Mouse (Mus musculus): Measurements from ENCODE around the gene Hoxd9. TPM values are rescaled to one million over a fixed set of nuclear protein-coding genes. Genes with fewer than 3 reads are reported as not detected.
A peak's percentile ranks its signal among the peaks of the same experiment; 100 is the strongest.

Gene Hoxd9
- polyA plus RNA-seq, 1 experiment from 2014 or later: not detected

DNA sequence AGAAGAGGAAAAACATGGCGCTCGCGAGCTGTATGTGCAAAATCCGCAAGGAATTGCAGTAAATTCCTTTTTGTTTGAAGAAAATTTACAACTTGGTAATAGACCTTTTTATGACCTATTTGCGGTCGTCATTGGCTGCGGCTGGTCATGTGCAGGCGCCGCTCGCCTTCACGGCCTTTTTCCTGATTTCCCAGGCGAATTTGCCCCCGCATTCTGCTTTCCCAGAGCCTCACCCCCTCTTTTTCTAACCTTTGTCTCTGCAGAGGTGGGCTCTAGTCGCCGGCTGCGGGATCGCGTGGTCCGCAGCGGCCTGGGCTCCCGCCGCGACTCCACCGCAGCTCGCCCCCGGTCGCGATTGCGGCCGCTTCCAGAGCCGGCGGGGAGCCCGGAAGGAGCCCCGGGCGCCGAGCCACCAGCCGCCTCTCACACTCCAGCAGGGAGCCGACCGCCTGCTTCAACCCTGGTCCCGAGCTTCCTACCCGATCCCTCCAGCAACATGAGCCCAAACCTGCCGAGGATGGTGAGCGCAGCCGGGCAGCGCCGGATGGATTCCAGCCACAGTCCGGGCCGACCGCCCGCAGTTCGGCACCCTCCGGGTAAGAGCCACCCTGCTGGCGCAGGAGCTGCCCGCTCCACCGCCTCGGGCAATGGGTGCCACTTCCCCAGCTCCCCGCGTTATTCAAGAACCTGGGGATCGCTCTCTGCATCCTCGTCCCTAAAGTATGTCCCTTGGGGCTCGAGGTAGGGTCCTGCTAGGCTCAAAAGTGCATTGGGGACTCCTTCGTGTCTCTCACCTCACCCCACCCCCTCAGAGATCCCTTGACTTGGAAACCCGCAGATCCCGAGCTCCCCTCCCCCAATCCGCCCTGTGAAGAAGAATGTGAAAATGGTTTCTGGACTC is 14.4 kb downstream of the Hoxd9 start, which contains the start of the genes Hoxd3 and Hoxd4:
Gene Hoxd3, plus strand, starts transcription at position 207 of the 901 bp plus-strand sequence.
Gene Hoxd4, plus strand, starts transcription at position 209 of the 901 bp plus-strand sequence.
- H3K4me1 ChIP-seq: peaks cover 13% of the 10 kb centered on the region
- H3K4me3 ChIP-seq: peak within 1 kb of the TSS; percentile 49
- ATAC-seq (ENCODE audit: extremely low read depth, insufficient number of reproducible peaks, low FRiP score, low TSS enrichment): no peak
- H3K4me2 ChIP-seq: peak within 1 kb of the TSS; percentile 68
- under 1% methylated on average over 65 of the region's 65 CpGs for WGBS
- H3K27me3 ChIP-seq (replicated peaks): peaks cover 99% of the 10 kb centered on the region
- H3K27ac ChIP-seq (replicated peaks): no peak within 1 kb of the TSS
- peak within 1 kb of the TSS; percentile 35; the same call in 1 of the 2 replicates for H3K9ac ChIP-seq
- H3K36me3 ChIP-seq: no peaks in the 10 kb centered on the region
- H3K9me3 ChIP-seq: no peaks in the 10 kb centered on the region

DNA sequence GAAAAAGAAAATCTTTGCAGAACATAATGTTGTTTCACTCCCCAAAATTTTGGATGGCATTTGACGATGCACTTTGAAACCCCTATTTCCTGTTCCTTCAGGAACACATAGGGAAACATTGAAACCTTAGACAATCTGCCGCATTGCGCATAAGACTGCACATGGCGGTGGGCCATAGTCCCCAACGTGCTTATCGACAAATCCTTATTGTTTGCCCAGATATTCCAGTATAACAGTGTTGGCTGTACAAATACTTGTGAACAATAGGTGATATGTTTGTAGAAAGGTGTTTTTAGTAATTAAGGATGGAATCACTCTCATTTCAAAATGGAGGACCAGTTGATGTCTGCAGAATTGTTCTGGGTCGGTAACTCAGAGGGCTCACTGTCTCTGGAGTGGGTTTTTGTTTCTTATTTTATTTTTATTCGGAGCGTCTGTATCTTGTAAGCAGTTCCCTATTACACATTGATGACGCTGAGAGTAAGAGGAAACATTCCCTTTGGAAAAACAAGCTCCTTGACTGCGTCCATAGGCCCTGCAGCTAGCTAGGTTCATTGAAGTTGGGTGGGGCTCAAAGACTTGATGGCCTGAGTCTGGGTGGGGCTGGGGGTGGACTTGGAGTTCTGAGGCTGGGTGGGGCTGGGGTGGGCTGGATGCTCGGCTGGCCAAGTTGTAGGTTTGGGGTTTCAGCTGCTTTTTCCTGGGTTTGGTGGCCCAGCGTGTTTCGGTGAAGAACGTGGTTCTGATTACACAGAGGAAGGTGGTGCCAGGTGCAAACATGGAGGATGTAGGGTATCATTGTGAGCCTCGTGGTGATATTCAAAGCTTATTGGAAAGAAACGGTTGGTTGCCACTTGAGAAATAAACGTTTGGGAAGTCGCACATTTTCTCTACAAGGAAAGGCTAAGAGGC is 16.0 kb downstream of the Hoxd9 start:
- Histone ChIP-seq H3K36me3 (no peaks in the 10 kb centered on the region), H3K4me2 (no peak overlapping the region), H3K9ac (no peak overlapping the region), H3K27me3 (replicated peaks) (peaks cover 100% of the 10 kb centered on the region), H3K9me3 (no peaks in the 10 kb centered on the region), H3K4me3 (no peak overlapping the region), H3K27ac (replicated peaks) (no peak overlapping the region), H3K4me1 (peaks cover 13% of the 10 kb centered on the region)
- WGBS: 6% methylated on average over 19 of the region's 19 CpGs
- ATAC-seq (ENCODE audit: extremely low read depth, insufficient number of reproducible peaks, low FRiP score, low TSS enrichment): no peak

GRCm38 (mm10) chr2:74714156-74714789 is 16.7 kb downstream of the Hoxd9 start:
- no peak overlapping the region for H3K9ac ChIP-seq
- ATAC-seq (ENCODE audit: extremely low read depth, insufficient number of reproducible peaks, low FRiP score, low TSS enrichment): no peak
- peaks cover 100% of the 10 kb centered on the region for H3K27me3 ChIP-seq (replicated peaks)
- WGBS: 6% methylated on average over 18 of the region's 18 CpGs
- no peaks in the 10 kb centered on the region for H3K9me3 ChIP-seq
- no peak overlapping the region for H3K27ac ChIP-seq (replicated peaks)
- H3K4me1 ChIP-seq: peaks cover 13% of the 10 kb centered on the region
- no peak overlapping the region for H3K4me3 ChIP-seq
- no peaks in the 10 kb centered on the region for H3K36me3 ChIP-seq
- H3K4me2 ChIP-seq: no peak overlapping the region

GRCm38 (mm10) chr2:74714881-74715280 is 17.4 kb downstream of the Hoxd9 start:
- H3K36me3 ChIP-seq: no peaks in the 10 kb centered on the region
- no peak for ATAC-seq (ENCODE audit: extremely low read depth, insufficient number of reproducible peaks, low FRiP score, low TSS enrichment)
- H3K27ac ChIP-seq (replicated peaks): no peak overlapping the region

GRCm38 (mm10) chr2:74715504-74716241 is 18.1 kb downstream of the Hoxd9 start:
- Histone ChIP-seq H3K9ac (0 out of 2 replicates have a peak overlapping the region, but pooled peaks have one; percentile 33), H3K36me3 (no peaks in the 10 kb centered on the region), H3K4me2 (peak overlapping the region; percentile 64), H3K4me3 (peak overlapping the region; percentile 45), H3K27ac (replicated peaks) (no peak overlapping the region), H3K4me1 (peaks cover 13% of the 10 kb centered on the region), H3K27me3 (replicated peaks) (peaks cover 100% of the 10 kb centered on the region), H3K9me3 (no peaks in the 10 kb centered on the region)
- ATAC-seq (ENCODE audit: extremely low read depth, insufficient number of reproducible peaks, low FRiP score, low TSS enrichment): 0 out of 2 replicates have a peak, but pooled peaks have one; percentile 31
- WGBS: 3% methylated on average over 26 of the region's 26 CpGs

More at GRCm38 (mm10) chr2:74714881-74715280, 17.4 kb downstream of the Hoxd9 start:
- no peak overlapping the region for H3K9ac ChIP-seq
- no peaks in the 10 kb centered on the region for H3K9me3 ChIP-seq
- H3K4me2 ChIP-seq: 0 out of 2 replicates have a peak overlapping the region, but pooled peaks have one; percentile 8
- H3K4me3 ChIP-seq: no peak overlapping the region
- peaks cover 13% of the 10 kb centered on the region for H3K4me1 ChIP-seq
- 1% methylated on average over 14 of the region's 14 CpGs for WGBS
- peaks cover 100% of the 10 kb centered on the region for H3K27me3 ChIP-seq (replicated peaks)

DNA sequence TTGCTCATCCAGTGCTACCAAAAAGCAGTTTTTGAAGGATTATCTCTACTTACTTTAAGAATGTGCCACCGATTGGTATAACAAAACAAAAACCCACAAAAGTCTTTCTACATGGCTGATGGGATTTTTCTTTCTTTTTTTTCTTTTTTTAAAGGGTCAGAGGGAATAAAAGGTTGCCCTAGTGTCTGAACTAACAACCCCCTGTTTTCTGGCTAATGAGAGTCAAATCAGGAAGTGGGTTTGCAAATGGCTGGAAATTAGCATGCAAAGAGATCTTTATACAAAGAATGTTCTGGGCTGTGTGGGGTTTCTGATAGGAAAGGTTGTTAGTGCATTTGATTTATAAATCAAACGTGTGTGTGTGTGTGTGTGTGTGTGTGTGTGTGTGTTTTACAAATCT is 22.9 kb downstream of the Hoxd9 start:
- Histone ChIP-seq H3K27me3 (replicated peaks) (peaks cover 100% of the 10 kb centered on the region), H3K4me2 (no peak overlapping the region), H3K36me3 (no peaks in the 10 kb centered on the region), H3K27ac (replicated peaks) (no peak overlapping the region), H3K9me3 (no peaks in the 10 kb centered on the region), H3K4me3 (no peak overlapping the region), H3K9ac (no peak overlapping the region), H3K4me1 (0 out of 2 replicates have a peak, but pooled peaks cover 3% of the 10 kb centered on the region)
- WGBS: 10% methylated on average over 2 of the region's 2 CpGs
- no peak for ATAC-seq (ENCODE audit: extremely low read depth, insufficient number of reproducible peaks, low FRiP score, low TSS enrichment)

GRCm38 (mm10) chr2:74720955-74721491 is 23.5 kb downstream of the Hoxd9 start:
- ATAC-seq (ENCODE audit: extremely low read depth, insufficient number of reproducible peaks, low FRiP score, low TSS enrichment): no peak
- no peak overlapping the region for H3K4me2 ChIP-seq
- H3K4me3 ChIP-seq: no peak overlapping the region
- H3K36me3 ChIP-seq: no peaks in the 10 kb centered on the region
- H3K4me1 ChIP-seq: 0 out of 2 replicates have a peak, but pooled peaks cover under 1% of the 10 kb centered on the region
- WGBS: 8% methylated on average over 5 of the region's 5 CpGs
- H3K27me3 ChIP-seq (replicated peaks): peaks cover 100% of the 10 kb centered on the region
- H3K9ac ChIP-seq: no peak overlapping the region
- H3K9me3 ChIP-seq: no peaks in the 10 kb centered on the region
- H3K27ac ChIP-seq (replicated peaks): no peak overlapping the region

DNA sequence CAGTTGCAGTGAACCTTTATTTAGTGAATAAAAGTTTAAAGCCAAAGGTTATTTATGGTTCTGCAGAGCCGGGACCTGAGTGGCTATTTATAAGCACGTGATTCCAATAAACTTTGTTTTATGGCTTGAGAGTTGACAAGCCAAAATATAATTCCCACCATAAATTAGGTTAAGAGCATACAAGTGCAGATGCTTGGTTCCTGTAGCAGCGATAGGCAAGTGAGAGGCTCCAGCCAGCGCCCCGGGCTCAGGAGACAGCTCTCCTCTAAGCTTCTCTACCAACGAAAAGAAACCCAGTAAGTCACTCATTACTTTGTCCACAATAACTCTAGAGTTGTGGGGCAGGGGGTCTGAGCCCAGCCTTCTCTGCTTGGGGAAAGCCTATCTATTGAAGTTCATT is 24.4 kb downstream of the Hoxd9 start:
- ATAC-seq (ENCODE audit: extremely low read depth, insufficient number of reproducible peaks, low FRiP score, low TSS enrichment): no peak
- Histone ChIP-seq H3K4me1 (no peaks in the 10 kb centered on the region), H3K4me2 (no peak overlapping the region), H3K4me3 (no peak overlapping the region), H3K9ac (no peak overlapping the region), H3K27me3 (replicated peaks) (peaks cover 100% of the 10 kb centered on the region), H3K36me3 (no peaks in the 10 kb centered on the region), H3K27ac (replicated peaks) (no peak overlapping the region), H3K9me3 (no peaks in the 10 kb centered on the region)
- WGBS: 10% methylated on average over 6 of the region's 6 CpGs

GRCm38 (mm10) chr2:74722949-74723348 is 25.4 kb downstream of the Hoxd9 start:
- no peak for ATAC-seq (ENCODE audit: extremely low read depth, insufficient number of reproducible peaks, low FRiP score, low TSS enrichment)
- no peak overlapping the region for H3K27ac ChIP-seq (replicated peaks)
- 4% methylated on average over 8 of the region's 8 CpGs for WGBS

More at GRCm38 (mm10) chr2:74722949-74723348, 25.4 kb downstream of the Hoxd9 start:
- H3K4me1 ChIP-seq: peaks cover 6% of the 10 kb centered on the region; the same call in 1 of the 2 replicates
- H3K4me2 ChIP-seq: no peak overlapping the region
- H3K27me3 ChIP-seq (replicated peaks): peaks cover 100% of the 10 kb centered on the region
- H3K4me3 ChIP-seq: no peak overlapping the region
- H3K36me3 ChIP-seq: no peaks in the 10 kb centered on the region
- H3K9me3 ChIP-seq: no peaks in the 10 kb centered on the region
- no peak overlapping the region for H3K9ac ChIP-seq
